Mouse (Mus musculus): ENCODE data around the gene Fam222b. TPM values are rescaled to one million over a fixed set of nuclear protein-coding genes. Genes with fewer than 3 reads are reported as not detected.
A peak's percentile ranks its signal among the peaks of the same experiment; 100 is the strongest.
"Not testable (repeated sequence)": the region's sequence is repeated elsewhere in the genome, so short reads cannot be mapped to it uniquely, and the experiment has no call there.

The Fam222b gene
- total RNA-seq, 2 experiments from 2014 or later = 28.8 to 29.9 TPM

GRCm38 (mm10) chr11:78172748-78173383, 78.4 kb downstream of the Fam222b start:
- DNase-seq (ENCODE audit: low spot score in 2 of 2) = no peak
- intact Hi-C loops (cut with DNase I) = no loop called here

- intact Hi-C loops (cut with DNase I) = no loop called here
- no peak for DNase-seq (ENCODE audit: low spot score in 2 of 2)
These were observed 80.0 kb downstream of the Fam222b start for GRCm38 (mm10) chr11:78174506-78174905.

- intact Hi-C loops (cut with DNase I) = loop anchor here (5.0 kb wide), 2 partner anchors 139 to 194 kb away; partner anchors contain the start of genes Flot2 and Phf12
- DNase-seq (ENCODE audit: low spot score in 2 of 2) = no peak
These were observed 81.4 kb downstream of the Fam222b start for GRCm38 (mm10) chr11:78175771-78176401.

GRCm38 (mm10) chr11:78176402-78176862, 82.0 kb downstream of the Fam222b start, which contains the start of the genes Nek8 and Tlcd1:
Nek8 (minus strand) TSS chr11:78176675.
Tlcd1 (plus strand) TSS chr11:78176711.
- intact Hi-C loops (cut with DNase I) = loop anchor here (5.0 kb wide), 2 partner anchors 139 to 194 kb away; partner anchors contain the start of genes Flot2 and Phf12
- peak; percentile 68 to 78 for DNase-seq (ENCODE audit: low spot score in 2 of 2)

GRCm38 (mm10) chr11:78176905-78177331, 82.5 kb downstream of the Fam222b start:
- no peak for DNase-seq (ENCODE audit: low spot score in 2 of 2)
- intact Hi-C loops (cut with DNase I) = loop anchor here (5.0 kb wide), 2 partner anchors 140 to 195 kb away; partner anchors contain the start of genes Flot2 and Phf12

GRCm38 (mm10) chr11:78177437-78177836, 83.0 kb downstream of the Fam222b start:
- intact Hi-C loops (cut with DNase I) = loop anchor here (5.0 kb wide), 2 partner anchors 140 to 195 kb away; partner anchors contain the start of genes Flot2 and Phf12
- DNase-seq (ENCODE audit: low spot score in 2 of 2) = no peak

- DNase-seq (ENCODE audit: low spot score in 2 of 2) = peak; percentile 95 to 96
These were observed 83.7 kb downstream of the Fam222b start for GRCm38 (mm10) chr11:78177903-78178858.

GRCm38 (mm10) chr11:78178859-78179437, 84.5 kb downstream of the Fam222b start:
- peak; percentile 71 to 82 for DNase-seq (ENCODE audit: low spot score in 2 of 2)
- intact Hi-C loops (cut with DNase I) = loop anchor here (1.0 to 5.0 kb wide), 3 partner anchors 119 to 197 kb away; partner anchors contain the start of genes Flot2 and Phf12

More at GRCm38 (mm10) chr11:78177903-78178858, 83.7 kb downstream of the Fam222b start:
- intact Hi-C loops (cut with DNase I) = loop anchor here (1.0 to 5.0 kb wide), 3 partner anchors 118 to 196 kb away; partner anchors contain the start of genes Flot2 and Phf12

GRCm38 (mm10) chr11:78179438-78179999, 85.1 kb downstream of the Fam222b start:
- no peak for DNase-seq (ENCODE audit: low spot score in 2 of 2)
- intact Hi-C loops (cut with DNase I) = loop anchor here (5.0 kb wide), 2 partner anchors 142 to 197 kb away; partner anchors contain the start of genes Flot2 and Phf12

- intact Hi-C loops (cut with DNase I) = no loop called here
- DNase-seq (ENCODE audit: low spot score in 2 of 2) = no peak
These were observed 85.8 kb downstream of the Fam222b start for GRCm38 (mm10) chr11:78180081-78180761.

GRCm38 (mm10) chr11:78181830-78182357, 87.4 kb downstream of the Fam222b start:
- intact Hi-C loops (cut with DNase I) = no loop called here
- DNase-seq (ENCODE audit: low spot score in 2 of 2) = no peak

GRCm38 (mm10) chr11:78182450-78182849, 88.0 kb downstream of the Fam222b start:
- intact Hi-C loops (cut with DNase I) = no loop called here
- DNase-seq (ENCODE audit: low spot score in 2 of 2) = no peak

- peak; percentile 86 to 94 for DNase-seq (ENCODE audit: low spot score in 2 of 2)
- intact Hi-C loops (cut with DNase I) = no loop called here
These were observed 88.7 kb downstream of the Fam222b start, which contains the start of gene Rpl23a for GRCm38 (mm10) chr11:78182961-78183844. Rpl23a (minus strand) TSS chr11:78183584.

- intact Hi-C loops (cut with DNase I) = no loop called here
- DNase-seq (ENCODE audit: low spot score in 2 of 2) = no peak
These were observed 89.5 kb downstream of the Fam222b start for GRCm38 (mm10) chr11:78183884-78184514.

GRCm38 (mm10) chr11:78184702-78185101, 90.2 kb downstream of the Fam222b start:
- intact Hi-C loops (cut with DNase I); DNase-seq (ENCODE audit: low spot score in 2 of 2): not testable (repeated sequence)

All from left cerebral cortex, postnatal 14 days (tissue).